Mouse (Mus musculus): ENCODE results near the gene Itprid1.

DNA sequence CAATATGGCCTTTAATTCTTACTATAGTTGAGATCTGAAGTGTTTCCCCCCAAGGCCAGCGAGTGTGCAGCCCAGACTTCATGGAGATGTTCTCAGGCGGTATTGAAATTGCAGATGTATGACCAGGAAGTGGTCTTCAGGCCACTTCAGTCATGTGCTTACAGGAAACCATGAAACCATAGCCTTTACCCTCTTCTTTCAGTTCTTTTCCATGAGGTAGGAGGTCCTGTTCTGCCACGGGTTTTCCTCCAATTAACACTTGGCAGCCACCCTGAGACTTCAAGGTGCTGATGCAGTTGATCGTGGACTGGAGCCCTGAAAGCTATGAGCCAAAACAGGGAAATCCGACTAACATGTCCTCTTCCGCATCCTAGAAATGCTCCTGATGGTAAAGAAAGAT is 7.0 kb upstream of the Itprid1 start:
- TF ChIP-seq CTCF (IDR thresholded peaks at IDR 0.05; ENCODE audit: borderline replicate concordance, control insufficient read depth, extremely low read depth, insufficient read depth, low read length, poor library complexity) = no peak
- no peak for TF ChIP-seq POLR2A (IDR thresholded peaks at IDR 0.05; ENCODE audit: control insufficient read depth, extremely low read depth, insufficient read depth, low read length, poor library complexity)
